Mouse (Mus musculus) heart, embryonic 14.5 days (tissue): ENCODE data around the gene Myh7. TPM values are rescaled to one million over a fixed set of nuclear protein-coding genes. Genes with fewer than 3 reads are reported as not detected.
A peak's percentile ranks its signal among the peaks of the same experiment; 100 is the strongest.

Source experiments
- ATAC-seq: fragments of 200-750 bp; cut with Nextera tagmentation; 2 replicates; pipeline ENCODE4 v1.8.0; 2017; ENCODE audit warnings: low read depth, moderate TSS enrichment; ENCODE audit not compliant: insufficient number of reproducible peaks, insufficient read depth, low FRiP score
- H3K27ac ChIP-seq, 2 experiments: fragments of 200-500 bp in 1 of 2; fragments of 300-500 bp in 1 of 2; sonication (generic) in 1 of 2; replicated peaks in 1 of 2; 2 replicates each; pipeline ENCODE4 v1.5.1; 2012 to 2014; ENCODE audit warnings: low read depth in 2 of 2, low read length in 2 of 2, control low read depth in 1 of 2, mild to moderate bottlenecking in 1 of 2, mixed read lengths in 1 of 2; ENCODE audit not compliant: control insufficient read depth in 1 of 2, insufficient read depth in 1 of 2
- H3K27me3 ChIP-seq: fragments of 300-500 bp; sonication (generic); 2 replicates; pipeline ENCODE4 v1.6.1; 2014; ENCODE audit warnings: mild to moderate bottlenecking, low read length, control low read depth; ENCODE audit not compliant: control insufficient read depth, insufficient read depth
- H3K36me3 ChIP-seq: fragments of 300-500 bp; sonication (generic); 2 replicates; pipeline ENCODE4 v1.6.1; 2014; ENCODE audit warnings: mild to moderate bottlenecking, control low read depth, low read length, mixed read lengths; ENCODE audit not compliant: control insufficient read depth, insufficient read depth
- H3K4me1 ChIP-seq, 2 experiments: fragments of 200-500 bp in 1 of 2; fragments of 300-500 bp in 1 of 2; sonication (generic) in 1 of 2; 2 replicates each; pipeline ENCODE4 v1.6.1; 2012 to 2014; ENCODE audit warnings: low read length in 2 of 2, control low read depth in 1 of 2, mixed read lengths in 1 of 2; ENCODE audit not compliant: control insufficient read depth in 2 of 2, insufficient read depth in 2 of 2
- H3K4me2 ChIP-seq: fragments of 300-500 bp; sonication (generic); 2 replicates; pipeline ENCODE4 v1.6.1; 2014; ENCODE audit warnings: mild to moderate bottlenecking, low read length
- H3K4me3 ChIP-seq, 2 experiments: fragments of 200-500 bp in 1 of 2; fragments of 300-500 bp in 1 of 2; sonication (generic) in 1 of 2; 2 replicates each; pipeline ENCODE4 v1.5.1; 2012 to 2014; ENCODE audit warnings: low read length in 2 of 2, mild to moderate bottlenecking in 2 of 2, control low read depth in 1 of 2, low read depth in 1 of 2, moderate library complexity in 1 of 2; ENCODE audit not compliant: control insufficient read depth in 1 of 2, insufficient read depth in 1 of 2
- H3K9ac ChIP-seq: fragments of 300-500 bp; sonication (generic); 2 replicates; pipeline ENCODE4 v1.6.1; 2014; ENCODE audit warnings: mild to moderate bottlenecking, low read length
- H3K9me3 ChIP-seq: fragments of 300-500 bp; sonication (generic); 2 replicates; pipeline ENCODE4 v1.6.1; 2016; ENCODE audit warnings: low read length, control low read depth; ENCODE audit not compliant: control insufficient read depth
- WGBS: fragments of 180-500 bp; shearing (Covaris S2); extraction: QIAGEN DNeasy Blood & Tissue Kit; methylation state at CpG from one replicate; pipeline ENCODE4 v1.1.7; 2014; 5-methylcytosine and 5-hydroxymethylcytosine counted together
- polyA plus RNA-seq: library from polyadenylated mRNA; unstranded; fragments of >200 nt; fragmentation: Nextera tagmentation; extraction: Ambion mirVana; gene quantifications from 2 replicates; pipeline ENCODE4 v1.2.1, GENCODE M21; 2014

Gene Myh7
- polyA plus RNA-seq, 1 experiment from 2014 or later = 5,319 TPM

DNA sequence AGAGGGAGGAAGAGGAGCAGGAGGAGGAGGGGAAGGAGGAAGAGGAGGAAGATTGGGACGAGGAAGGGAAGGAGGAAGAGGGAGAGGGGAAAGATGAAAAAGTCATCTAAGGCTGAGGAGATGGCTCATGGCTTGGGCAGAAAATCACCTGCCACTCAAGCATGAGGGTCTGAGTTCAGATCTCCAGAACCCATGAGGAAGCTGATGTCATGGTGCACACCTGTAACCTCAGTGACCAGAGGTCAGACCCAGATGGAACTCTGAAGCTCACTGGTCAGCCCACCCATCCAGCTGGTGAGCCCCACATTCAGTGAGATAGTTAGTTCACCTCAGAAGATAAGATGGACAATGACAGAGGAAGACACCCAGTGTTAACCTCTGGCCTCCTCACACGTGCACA lies 49.5 kb downstream of the Myh7 start:
- no peak for ATAC-seq
- Histone ChIP-seq H3K9ac (no peak overlapping the region), H3K27ac (no peak overlapping the region), H3K36me3 (peaks cover 100% of the 10 kb centered on the region), H3K27me3 (no peaks in the 10 kb centered on the region), H3K4me2 (no peak overlapping the region), H3K4me1 (peaks cover 2 to 3% of the 10 kb centered on the region in 2 experiments; a peak in 1 of 4 replicates), H3K4me3 (no peak overlapping the region), H3K9me3 (no peaks in the 10 kb centered on the region)
- WGBS = 62% methylated on average over 2 of the region's 2 CpGs

DNA sequence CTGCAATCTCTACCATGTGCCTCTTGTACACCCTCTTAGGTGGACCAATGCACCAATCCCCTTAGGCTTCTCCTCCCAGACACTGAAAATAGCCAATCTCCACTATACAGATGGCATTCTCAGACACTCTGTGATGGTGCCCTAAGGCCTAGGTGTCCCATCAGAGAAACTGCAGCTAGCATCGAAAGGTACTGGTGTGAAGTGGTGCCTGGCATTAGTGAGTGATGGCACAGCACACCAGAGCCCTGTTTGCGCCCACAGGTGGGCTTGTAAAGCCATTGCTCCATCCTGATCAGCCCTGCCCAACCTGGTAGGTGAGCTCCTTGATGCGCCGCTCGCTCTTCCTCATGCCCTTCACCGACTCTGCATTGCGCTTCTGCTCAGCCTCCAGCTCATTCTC lies 50.5 kb downstream of the Myh7 start:
- ATAC-seq = no peak
- Histone ChIP-seq H3K27ac (0 out of 4 replicates have a peak overlapping the region, but pooled peaks of 1 of the 2 experiments have one; percentile 19), H3K27me3 (no peaks in the 10 kb centered on the region), H3K4me2 (no peak overlapping the region), H3K9me3 (no peaks in the 10 kb centered on the region), H3K4me3 (no peak overlapping the region), H3K9ac (no peak overlapping the region), H3K4me1 (peaks cover 0 to 3% of the 10 kb centered on the region in 2 experiments; a peak in 1 of 4 replicates), H3K36me3 (peaks cover 95% of the 10 kb centered on the region)
- WGBS = 88% methylated on average over 7 of the region's 7 CpGs

DNA sequence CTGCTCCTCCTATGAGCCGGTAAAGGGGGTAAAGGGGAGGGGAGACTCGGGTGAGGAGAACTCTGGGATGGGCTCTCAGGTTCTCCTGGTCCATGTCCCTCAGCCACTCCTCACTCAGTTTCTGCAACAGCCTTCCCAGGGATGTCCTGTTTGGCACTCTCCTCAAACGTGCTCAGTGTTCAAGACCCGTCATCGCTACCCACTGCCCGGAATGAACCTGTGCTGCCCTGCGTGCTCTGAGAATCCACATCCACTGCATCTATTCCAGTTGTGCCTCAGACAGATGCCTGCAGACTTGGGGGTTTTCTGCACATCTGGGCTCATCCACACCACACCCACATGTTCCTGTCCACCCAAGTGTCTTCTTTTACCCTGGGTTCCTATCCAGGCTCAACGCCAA lies 51.9 kb downstream of the Myh7 start:
- Histone ChIP-seq H3K4me3 (no peak overlapping the region), H3K36me3 (peaks cover 80% of the 10 kb centered on the region), H3K9ac (no peak overlapping the region), H3K4me1 (peaks cover 2 to 4% of the 10 kb centered on the region in 2 experiments; a peak in 1 of 4 replicates), H3K27ac (no peak overlapping the region), H3K4me2 (no peak overlapping the region), H3K27me3 (no peaks in the 10 kb centered on the region), H3K9me3 (no peaks in the 10 kb centered on the region)
- no peak for ATAC-seq
- 74% methylated on average over 8 of the region's 8 CpGs for WGBS

DNA sequence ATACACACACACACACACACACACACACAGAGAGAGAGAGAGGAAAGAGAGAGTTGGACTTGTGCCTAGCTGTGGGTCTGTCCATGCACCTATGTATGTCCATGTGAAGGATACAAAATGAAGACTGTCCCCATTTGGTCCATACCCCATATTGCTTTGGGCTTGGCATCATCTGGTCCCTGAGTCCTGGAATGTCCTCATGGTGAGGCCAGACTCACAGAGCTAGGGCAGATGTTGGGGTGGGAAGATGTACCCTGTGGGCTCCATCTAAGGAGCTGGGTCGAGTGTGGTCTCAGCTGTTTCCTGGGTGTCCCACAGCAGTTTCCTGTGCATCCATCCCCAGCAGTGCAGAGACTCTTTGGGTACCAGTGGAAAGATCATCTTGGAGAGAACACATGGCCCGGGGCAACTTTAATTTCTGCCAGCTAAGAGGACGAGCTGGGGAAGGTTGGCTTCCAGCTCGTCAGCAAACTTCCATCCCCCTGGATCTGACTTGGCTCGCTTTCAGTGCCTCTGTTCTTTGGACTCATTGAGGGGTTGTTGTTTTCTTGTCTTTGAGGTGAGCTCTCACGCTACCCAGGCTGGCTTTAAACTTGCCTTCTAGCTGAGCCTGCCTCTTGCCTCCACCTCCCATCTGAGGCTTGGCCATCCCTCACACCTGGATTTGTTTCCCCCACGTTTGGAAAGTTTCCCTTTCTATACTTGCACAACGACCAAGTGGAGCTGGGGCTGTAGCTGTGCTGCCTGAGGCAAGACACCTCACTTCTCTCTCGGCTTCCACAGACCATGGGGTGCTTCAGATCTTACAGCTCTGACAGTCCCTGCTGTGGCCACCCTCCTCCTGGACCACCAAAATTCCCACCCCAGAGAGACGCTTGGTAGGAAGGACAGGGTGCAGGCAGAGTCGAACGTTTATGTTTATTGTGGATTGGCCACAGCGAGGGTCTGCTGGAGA lies 53.1 kb downstream of the Myh7 start:
- Histone ChIP-seq H3K4me3 (no peak overlapping the region), H3K4me2 (no peak overlapping the region), H3K4me1 (peaks cover 5% of the 10 kb centered on the region in 2 experiments; a peak in 2 of 4 replicates), H3K36me3 (peaks cover 68% of the 10 kb centered on the region), H3K9ac (no peak overlapping the region), H3K27ac (peak overlapping the region in 1 of 2 experiments; percentile 12; a peak in 1 of 4 replicates), H3K9me3 (no peaks in the 10 kb centered on the region), H3K27me3 (no peaks in the 10 kb centered on the region)
- 57% methylated on average over 13 of the region's 13 CpGs for WGBS
- ATAC-seq = no peak

DNA sequence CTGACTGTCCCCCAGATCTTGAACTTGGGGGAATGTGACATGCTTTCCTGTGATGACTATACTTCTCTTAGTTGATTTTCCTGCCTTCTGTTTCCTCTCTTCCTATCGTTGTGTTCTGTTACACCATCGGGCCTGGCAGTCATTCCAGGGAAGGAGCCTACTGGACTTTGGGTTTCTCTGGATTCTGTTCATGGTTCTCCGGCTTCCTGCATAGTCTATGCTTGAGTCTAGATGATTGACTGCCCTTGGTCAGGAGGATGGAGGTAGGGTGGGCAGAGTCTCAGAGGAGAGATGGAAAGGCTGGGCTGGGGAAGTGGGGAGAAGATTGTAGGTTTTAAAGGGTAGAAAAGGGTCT lies 54.3 kb downstream of the Myh7 start:
- Histone ChIP-seq H3K36me3 (peaks cover 56% of the 10 kb centered on the region), H3K9me3 (no peaks in the 10 kb centered on the region), H3K27me3 (no peaks in the 10 kb centered on the region), H3K4me1 (peaks cover 5 to 7% of the 10 kb centered on the region in 2 experiments; a peak in 2 of 4 replicates), H3K4me3 (no peak overlapping the region), H3K27ac (peak overlapping the region; percentile 29 to 51; a peak in 2 of 4 replicates), H3K9ac (no peak overlapping the region), H3K4me2 (no peak overlapping the region)
- ATAC-seq = no peak
- WGBS = 45% methylated on average over 3 of the region's 3 CpGs

DNA sequence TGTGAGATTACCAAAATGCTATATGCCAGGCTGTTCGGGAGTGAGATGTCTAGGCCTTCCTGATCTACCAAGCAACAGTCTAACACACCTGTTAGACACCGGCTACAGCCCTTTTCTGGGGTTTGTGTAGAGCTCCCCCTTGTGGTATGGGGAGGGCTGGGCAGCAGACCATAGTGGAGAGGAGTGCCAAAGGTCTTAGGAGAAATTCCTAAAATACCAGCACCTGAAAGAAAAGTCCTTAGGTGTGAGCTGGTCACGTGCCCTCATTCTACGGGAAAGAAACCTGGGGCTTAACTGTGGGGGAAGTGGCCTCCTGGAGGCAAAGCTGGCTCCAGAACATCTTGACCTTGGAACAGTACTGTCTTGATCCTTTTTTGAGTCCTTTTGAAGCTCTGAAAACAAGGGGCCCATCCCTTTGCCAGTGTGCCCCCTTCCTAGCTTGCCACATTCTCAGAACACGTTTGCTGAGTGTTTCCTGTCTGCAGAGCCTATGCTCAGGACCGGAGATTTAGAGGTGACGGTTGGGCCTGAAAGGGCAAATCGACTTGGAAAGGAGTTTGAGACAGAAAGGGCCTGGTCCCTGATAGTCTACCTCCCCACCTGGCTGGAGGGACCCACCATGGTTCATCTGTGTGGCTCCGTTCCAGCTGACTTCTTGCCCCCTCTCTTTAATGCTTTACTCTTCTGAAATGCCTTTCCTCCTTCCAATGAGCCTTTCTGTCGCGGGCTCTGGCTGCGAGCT lies 54.8 kb downstream of the Myh7 start:
- Histone ChIP-seq H3K9ac (no peak overlapping the region), H3K4me1 (peaks cover 5 to 7% of the 10 kb centered on the region in 2 experiments; a peak in 2 of 4 replicates), H3K4me2 (no peak overlapping the region), H3K4me3 (no peak overlapping the region), H3K27me3 (no peaks in the 10 kb centered on the region), H3K36me3 (peaks cover 51% of the 10 kb centered on the region), H3K27ac (peak overlapping the region; percentile 29 to 51; a peak in 3 of 4 replicates), H3K9me3 (no peaks in the 10 kb centered on the region)
- ATAC-seq = no peak
- 40% methylated on average over 12 of the region's 12 CpGs for WGBS

DNA sequence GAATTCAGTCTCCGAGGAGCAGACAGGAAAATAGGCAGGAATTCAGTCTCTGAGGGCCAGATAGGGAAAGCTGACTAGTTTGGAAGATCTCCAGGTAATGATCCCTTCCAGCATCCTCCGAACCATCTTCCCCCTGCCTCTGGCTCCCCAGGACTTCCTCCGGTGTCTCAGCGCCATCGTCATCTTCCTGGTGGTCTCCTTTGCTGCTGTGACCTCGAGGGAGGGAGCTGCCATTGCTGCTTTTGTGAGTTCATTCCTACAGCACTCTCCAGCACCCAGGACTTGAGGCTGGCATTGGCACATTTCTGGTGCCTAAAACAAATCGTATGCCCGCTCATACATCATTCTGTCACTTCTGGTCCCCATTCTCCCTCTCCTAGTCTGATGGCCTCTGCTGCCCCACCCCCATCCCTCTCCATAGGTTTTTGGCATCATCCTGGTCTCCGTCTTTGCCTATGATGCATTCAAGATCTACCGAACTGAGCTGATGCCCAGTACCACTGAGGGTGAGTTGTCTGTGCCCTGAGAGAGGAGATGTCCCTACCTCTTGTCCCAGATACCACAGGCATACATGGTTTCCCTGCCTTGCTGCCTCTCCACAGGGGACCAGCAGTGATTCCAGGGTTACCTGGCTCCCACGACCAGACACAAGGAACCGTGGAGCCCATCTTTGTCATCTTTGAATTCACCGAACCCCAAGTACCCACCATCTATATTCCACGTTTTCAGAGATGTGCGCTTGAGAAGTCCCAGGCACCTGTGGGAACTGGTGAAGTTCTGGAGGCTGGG lies 55.8 kb downstream of the Myh7 start:
- no peak for ATAC-seq
- no peak overlapping the region for H3K9ac ChIP-seq
- WGBS = 54% methylated on average over 15 of the region's 15 CpGs

More for the DNA sequence above, 55.8 kb downstream of the Myh7 start:
- H3K4me2 ChIP-seq = no peak overlapping the region
- H3K9me3 ChIP-seq = no peaks in the 10 kb centered on the region
- no peaks in the 10 kb centered on the region for H3K27me3 ChIP-seq
- H3K36me3 ChIP-seq = peaks cover 41% of the 10 kb centered on the region
- no peak overlapping the region for H3K4me3 ChIP-seq
- 0 out of 4 replicates have a peak overlapping the region, but pooled peaks of 1 of the 2 experiments have one; percentile 21 for H3K27ac ChIP-seq
- peaks cover 5 to 7% of the 10 kb centered on the region in 2 experiments; a peak in 2 of 4 replicates for H3K4me1 ChIP-seq
